ENCODE assay signal across 24 mouse cellular contexts in genomic region chr19:40318511-40318910, GRCm38 (mm10). TPM values are rescaled to one million over a fixed set of nuclear protein-coding genes. Genes with fewer than 3 reads are reported as not detected.
DNase-seq lines count a peak whose midpoint lies in the region; ATAC-seq and TF ChIP-seq lines count a peak whose summit lies in the region.
"Had no signal": no experiment of that assay in that cellular context is flagged by ENCODE, and none has a peak within 500 bp of the region (broad histone marks: within the 10 kb centered on the region; RNA-seq: fewer than 3 reads in every experiment).

No protein-coding gene starts in this region.

- H3K27ac ChIP-seq in heart, embryonic 15.5 days: peak overlapping the region; percentile 35; the same call in 1 of the 2 replicates
- H3K27ac ChIP-seq: forebrain, embryonic 13.5 days; gastrocnemius, adult 2 months; hindbrain, embryonic 14.5 days; limb, embryonic 13.5 days; liver, embryonic 12.5 days; midbrain, embryonic 13.5 days; neural tube, embryonic 12.5 days had no signal

- H3K4me3 ChIP-seq in heart, embryonic 15.5 days: no peak overlapping the region
- H3K4me3 ChIP-seq: forebrain, embryonic 13.5 days; gastrocnemius, adult 2 months; limb, embryonic 13.5 days; liver, embryonic 12.5 days; midbrain, embryonic 13.5 days; neural tube, embryonic 12.5 days had no signal

- no peak overlapping the region for H3K4me2 ChIP-seq in heart, embryonic 15.5 days
- H3K4me2 ChIP-seq: forebrain, embryonic 13.5 days; hindbrain, embryonic 14.5 days; limb, embryonic 13.5 days; liver, embryonic 12.5 days; midbrain, embryonic 13.5 days; neural tube, embryonic 12.5 days had no signal

- 23% methylated on average over 6 of the region's 6 CpGs for WGBS in heart, embryonic 15.5 days

- no peaks in the 10 kb centered on the region for H3K27me3 ChIP-seq in heart, embryonic 15.5 days
- no peaks in the 10 kb centered on the region for H3K27me3 ChIP-seq in Patski
- H3K27me3 ChIP-seq: forebrain, embryonic 13.5 days; limb, embryonic 13.5 days; liver, embryonic 12.5 days; midbrain, embryonic 13.5 days; neural tube, embryonic 12.5 days had no signal

- peaks cover 8% of the 10 kb centered on the region for H3K4me1 ChIP-seq in heart, embryonic 15.5 days (replicated peaks)
- H3K4me1 ChIP-seq: forebrain, embryonic 13.5 days; midbrain, embryonic 13.5 days; neural tube, embryonic 12.5 days had no signal

- no peak for ATAC-seq in heart, embryonic 15.5 days (replicated peaks; ENCODE audit: insufficient number of reproducible peaks, insufficient read depth, low FRiP score, low read depth)
- peak; percentile 42 for ATAC-seq in Patski
- ATAC-seq: forebrain, embryonic 13.5 days; inflammation-experienced regulatory T-cells, adult 6 months; liver, embryonic 12.5 days; midbrain, embryonic 13.5 days had no signal

- H3K36me3 ChIP-seq in heart, embryonic 15.5 days: peaks cover 44% of the 10 kb centered on the region; the same call in 1 of the 2 replicates

- no peaks in the 10 kb centered on the region for H3K9me3 ChIP-seq in heart, embryonic 15.5 days (replicated peaks)
- H3K9me3 ChIP-seq: forebrain, embryonic 13.5 days; limb, embryonic 13.5 days; liver, embryonic 12.5 days; midbrain, embryonic 13.5 days; neural tube, embryonic 12.5 days had no signal

- TF ChIP-seq CTCF in Patski (IDR thresholded peaks at IDR 0.05): no peak

- POLR2A ChIA-PET in Patski (lab: Charles Lee): interaction anchor here (1.3 kb wide), 1 partner anchor 27 kb away, joined by 3 read pairs; no protein-coding TSS in a partner anchor

- H3K9ac ChIP-seq in heart, embryonic 15.5 days: no peak overlapping the region
- H3K9ac ChIP-seq: forebrain, embryonic 13.5 days; hindbrain, embryonic 14.5 days; limb, embryonic 13.5 days; liver, embryonic 12.5 days; midbrain, embryonic 13.5 days; neural tube, embryonic 12.5 days had no signal

- CTCF ChIA-PET in Patski (lab: Charles Lee): interaction anchor here (1.3 kb wide), 1 partner anchor 22 kb away, joined by 4 read pairs; no protein-coding TSS in a partner anchor

- in situ Hi-C loops in Patski (cut with MboI; ENCODE audit: low pct_unique_long_range_greater_than_20kb): no loop called here

- no peak for DNase-seq in heart, adult 8-10 months (ENCODE audit: low spot score)
- peak; percentile 78 for DNase-seq in Muller cell, postnatal 12 days (ENCODE audit: inconsistent ontology term)
- DNase-seq in Patski (ENCODE audit: low read depth, low spot score): no peak
- peak; percentile 45 for DNase-seq in embryo, embryonic 9.5 days (ENCODE audit: extremely low spot score)
- no peak for DNase-seq in yolk sac, embryonic 10.5 days (ENCODE audit: low spot score)
- no peak for DNase-seq in cerebellum, adult 8-10 months
- DNase-seq: adrenal gland, postnatal 25 days; cerebellum, adult 9-10 months; gastrocnemius, adult 2 months; kidney, adult 18-20 months; lung, adult 18-20 months; lung, postnatal 10 days; right cerebral cortex, postnatal 25 days; spleen, adult 18-20 months; thymus, postnatal 14 days had no signal

RNA-seq across cellular contexts. Expression of gene Pdlim1, which starts 46.9 kb away (rescaled TPM):
- 245 and 283 TPM in 2 replicates for polyA plus RNA-seq in heart, embryonic 15.5 days (2015; fragmentation: Nextera tagmentation; extraction: Ambion mirVana)
- total RNA-seq in heart, adult 8-10 months (2022): 100 to 1,000 TPM; 114 to 157 (median 136) TPM
- polyA plus RNA-seq in Patski (2021): 13.5 TPM
- total RNA-seq: MEL had no signal

Comparison
In these comparisons a context has a peak if more than half of its experiments do, and no peak if none do; other contexts are left out.
1. DNase-seq: peak in Muller cell, postnatal 12 days (single experiment) and embryo, embryonic 9.5 days (single experiment); none in heart, adult 8-10 months (single experiment), Patski (single experiment), yolk sac, embryonic 10.5 days (single experiment) and cerebellum, adult 8-10 months (single experiment).
2. RNA of gene Pdlim1, which starts 46.9 kb away (polyA plus RNA-seq): 245 to 283 TPM in heart, embryonic 15.5 days; 13.5 TPM in Patski (single experiment); every median in the first group is over 10 times any median in the second.